Mouse (Mus musculus): ENCODE data around the gene Snrpc. TPM values are rescaled to one million over a fixed set of nuclear protein-coding genes. Genes with fewer than 3 reads are reported as not detected.
"Not testable (repeated sequence)": the region's sequence is repeated elsewhere in the genome, so short reads cannot be mapped to it uniquely, and the experiment has no call there.

Gene Snrpc
- polyA plus RNA-seq (2014; fragmentation: Nextera tagmentation; extraction: Ambion mirVana) = 309 and 325 TPM in 2 replicates

- H3K27me3 ChIP-seq (ENCODE audit: control insufficient read depth, insufficient read depth, low read length); H3K4me1 ChIP-seq (ENCODE audit: control insufficient read depth, insufficient read depth, low read length); H3K4me2 ChIP-seq (replicated peaks; ENCODE audit: low read depth, low read length); H3K27ac ChIP-seq (ENCODE audit: low read length); H3K9me3 ChIP-seq (ENCODE audit: control insufficient read depth, low read depth, low read length); H3K4me3 ChIP-seq (ENCODE audit: low read depth, low read length); H3K9ac ChIP-seq (replicated peaks; ENCODE audit: low read depth, low read length); ATAC-seq (ENCODE audit: insufficient number of reproducible peaks, insufficient read depth, low FRiP score, low read depth); H3K36me3 ChIP-seq (ENCODE audit: control insufficient read depth, insufficient read depth, low read length): not testable (repeated sequence)
- WGBS = 88% methylated on average over 3 of the region's 4 CpGs
These were observed at the start of gene Snrpc for GRCm38 (mm10) chr17:27837850-27838249. TSS of gene Snrpc (plus strand) at chr17:27838150.

- ATAC-seq (ENCODE audit: insufficient number of reproducible peaks, insufficient read depth, low FRiP score, low read depth) = no peak
- H3K9me3 ChIP-seq (ENCODE audit: control insufficient read depth, low read depth, low read length) = no peaks in the 10 kb centered on the region
- H3K4me3 ChIP-seq (ENCODE audit: low read depth, low read length) = no peak overlapping the region
- no peak overlapping the region for H3K27ac ChIP-seq (ENCODE audit: low read length)
- WGBS = 85% methylated on average over 6 of the region's 6 CpGs
- no peaks in the 10 kb centered on the region for H3K4me1 ChIP-seq (ENCODE audit: control insufficient read depth, insufficient read depth, low read length)
- H3K27me3 ChIP-seq (ENCODE audit: control insufficient read depth, insufficient read depth, low read length) = no peaks in the 10 kb centered on the region
- H3K4me2 ChIP-seq (replicated peaks; ENCODE audit: low read depth, low read length) = no peak overlapping the region
- H3K36me3 ChIP-seq (ENCODE audit: control insufficient read depth, insufficient read depth, low read length) = peaks cover 10% of the 10 kb centered on the region
- H3K9ac ChIP-seq (replicated peaks; ENCODE audit: low read depth, low read length) = no peak overlapping the region
These were observed 49.3 kb upstream of the Snrpc start for GRCm38 (mm10) chr17:27788456-27789172.

GRCm38 (mm10) chr17:27790015-27790414 lies 47.9 kb upstream of the Snrpc start:
- Histone ChIP-seq H3K27ac (ENCODE audit: low read length) (no peak overlapping the region), H3K27me3 (ENCODE audit: control insufficient read depth, insufficient read depth, low read length) (no peaks in the 10 kb centered on the region), H3K4me1 (ENCODE audit: control insufficient read depth, insufficient read depth, low read length) (no peaks in the 10 kb centered on the region), H3K9me3 (ENCODE audit: control insufficient read depth, low read depth, low read length) (no peaks in the 10 kb centered on the region), H3K36me3 (ENCODE audit: control insufficient read depth, insufficient read depth, low read length) (peaks cover 10% of the 10 kb centered on the region), H3K4me2 (replicated peaks; ENCODE audit: low read depth, low read length) (no peak overlapping the region), H3K4me3 (ENCODE audit: low read depth, low read length) (no peak overlapping the region), H3K9ac (replicated peaks; ENCODE audit: low read depth, low read length) (no peak overlapping the region)
- WGBS = 89% methylated on average over 5 of the region's 5 CpGs
- ATAC-seq (ENCODE audit: insufficient number of reproducible peaks, insufficient read depth, low FRiP score, low read depth) = no peak

GRCm38 (mm10) chr17:27790976-27791375 lies 47.0 kb upstream of the Snrpc start:
- Histone ChIP-seq H3K36me3 (ENCODE audit: control insufficient read depth, insufficient read depth, low read length) (peaks cover under 1% of the 10 kb centered on the region), H3K4me3 (ENCODE audit: low read depth, low read length) (no peak overlapping the region), H3K4me2 (replicated peaks; ENCODE audit: low read depth, low read length) (no peak overlapping the region), H3K9ac (replicated peaks; ENCODE audit: low read depth, low read length) (no peak overlapping the region), H3K4me1 (ENCODE audit: control insufficient read depth, insufficient read depth, low read length) (no peaks in the 10 kb centered on the region), H3K27ac (ENCODE audit: low read length) (no peak overlapping the region), H3K9me3 (ENCODE audit: control insufficient read depth, low read depth, low read length) (no peaks in the 10 kb centered on the region), H3K27me3 (ENCODE audit: control insufficient read depth, insufficient read depth, low read length) (no peaks in the 10 kb centered on the region)
- WGBS = 85% methylated on average over 2 of the region's 2 CpGs
- no peak for ATAC-seq (ENCODE audit: insufficient number of reproducible peaks, insufficient read depth, low FRiP score, low read depth)

- H3K9me3 ChIP-seq (ENCODE audit: control insufficient read depth, low read depth, low read length) = no peaks in the 10 kb centered on the region
- peaks cover 2% of the 10 kb centered on the region; the same call in 1 of the 2 replicates for H3K4me1 ChIP-seq (ENCODE audit: control insufficient read depth, insufficient read depth, low read length)
- H3K4me3 ChIP-seq (ENCODE audit: low read depth, low read length) = no peak overlapping the region
- 70% methylated on average over 2 of the region's 2 CpGs for WGBS
- ATAC-seq (ENCODE audit: insufficient number of reproducible peaks, insufficient read depth, low FRiP score, low read depth) = no peak
- H3K4me2 ChIP-seq (replicated peaks; ENCODE audit: low read depth, low read length) = no peak overlapping the region
- H3K27ac ChIP-seq (ENCODE audit: low read length) = no peak overlapping the region
- no peaks in the 10 kb centered on the region for H3K27me3 ChIP-seq (ENCODE audit: control insufficient read depth, insufficient read depth, low read length)
- H3K9ac ChIP-seq (replicated peaks; ENCODE audit: low read depth, low read length) = no peak overlapping the region
- H3K36me3 ChIP-seq (ENCODE audit: control insufficient read depth, insufficient read depth, low read length) = no peaks in the 10 kb centered on the region; the same call in 1 of the 2 replicates
These were observed 46.4 kb upstream of the Snrpc start for GRCm38 (mm10) chr17:27791556-27791955.

- Histone ChIP-seq H3K4me3 (ENCODE audit: low read depth, low read length) (no peak overlapping the region), H3K36me3 (ENCODE audit: control insufficient read depth, insufficient read depth, low read length) (no peaks in the 10 kb centered on the region; the same call in 1 of the 2 replicates), H3K4me1 (ENCODE audit: control insufficient read depth, insufficient read depth, low read length) (peaks cover 11% of the 10 kb centered on the region), H3K9me3 (ENCODE audit: control insufficient read depth, low read depth, low read length) (no peaks in the 10 kb centered on the region), H3K9ac (replicated peaks; ENCODE audit: low read depth, low read length) (no peak overlapping the region), H3K4me2 (replicated peaks; ENCODE audit: low read depth, low read length) (no peak overlapping the region), H3K27ac (ENCODE audit: low read length) (no peak overlapping the region), H3K27me3 (ENCODE audit: control insufficient read depth, insufficient read depth, low read length) (no peaks in the 10 kb centered on the region)
- 63% methylated on average over 4 of the region's 4 CpGs for WGBS
- ATAC-seq (ENCODE audit: insufficient number of reproducible peaks, insufficient read depth, low FRiP score, low read depth) = no peak
These were observed 45.4 kb upstream of the Snrpc start for GRCm38 (mm10) chr17:27792516-27792915.

GRCm38 (mm10) chr17:27793144-27793543 lies 44.8 kb upstream of the Snrpc start:
- peaks cover 17% of the 10 kb centered on the region for H3K4me1 ChIP-seq (ENCODE audit: control insufficient read depth, insufficient read depth, low read length)
- WGBS = 82% methylated on average over 6 of the region's 6 CpGs
- no peaks in the 10 kb centered on the region; the same call in 1 of the 2 replicates for H3K36me3 ChIP-seq (ENCODE audit: control insufficient read depth, insufficient read depth, low read length)
- no peak for ATAC-seq (ENCODE audit: insufficient number of reproducible peaks, insufficient read depth, low FRiP score, low read depth)
- H3K27me3 ChIP-seq (ENCODE audit: control insufficient read depth, insufficient read depth, low read length) = no peaks in the 10 kb centered on the region
- H3K4me2 ChIP-seq (replicated peaks; ENCODE audit: low read depth, low read length) = no peak overlapping the region
- H3K9ac ChIP-seq (replicated peaks; ENCODE audit: low read depth, low read length) = no peak overlapping the region
- H3K9me3 ChIP-seq (ENCODE audit: control insufficient read depth, low read depth, low read length) = no peaks in the 10 kb centered on the region
- H3K4me3 ChIP-seq (ENCODE audit: low read depth, low read length) = no peak overlapping the region
- no peak overlapping the region; the same call in 1 of the 2 replicates for H3K27ac ChIP-seq (ENCODE audit: low read length)

GRCm38 (mm10) chr17:27796780-27797179 lies 41.2 kb upstream of the Snrpc start:
- Histone ChIP-seq H3K4me1 (ENCODE audit: control insufficient read depth, insufficient read depth, low read length) (peaks cover 35% of the 10 kb centered on the region), H3K9ac (replicated peaks; ENCODE audit: low read depth, low read length) (no peak overlapping the region), H3K36me3 (ENCODE audit: control insufficient read depth, insufficient read depth, low read length) (no peaks in the 10 kb centered on the region; the same call in 1 of the 2 replicates), H3K4me2 (replicated peaks; ENCODE audit: low read depth, low read length) (peak overlapping the region; percentile 39; the same call in 1 of the 2 replicates), H3K27me3 (ENCODE audit: control insufficient read depth, insufficient read depth, low read length) (no peaks in the 10 kb centered on the region), H3K27ac (ENCODE audit: low read length) (peak overlapping the region; percentile 95), H3K9me3 (ENCODE audit: control insufficient read depth, low read depth, low read length) (no peaks in the 10 kb centered on the region), H3K4me3 (ENCODE audit: low read depth, low read length) (peak overlapping the region; percentile 1; the same call in 1 of the 2 replicates)
- WGBS = 28% methylated on average over 6 of the region's 6 CpGs
- ATAC-seq (ENCODE audit: insufficient number of reproducible peaks, insufficient read depth, low FRiP score, low read depth) = peak; percentile 79

Data from stomach, embryonic 14.5 days (tissue).